Mouse (Mus musculus) intestine, embryonic 15.5 days (tissue): ENCODE measurements at regions not wholly inside any gene's neighbourhood (a gene's known extent, or its start where the extent isn't known, plus 50 kb on each side); places are given as distances from the start of the nearest gene placed in this dataset.
A peak's percentile ranks its signal among the peaks of the same experiment; 100 is the strongest.

ENCODE experiments used
- ATAC-seq: fragments of 200-750 bp; cut with Nextera tagmentation; 2 replicates; pipeline ENCODE4 v1.8.0; 2017; ENCODE audit warnings: moderate TSS enrichment, moderate library complexity
- H3K27ac ChIP-seq: fragments of 300-500 bp; sonication (generic); 2 replicates; pipeline ENCODE4 v1.5.1; 2015; ENCODE audit warnings: mild to moderate bottlenecking, inconsistent platforms
- H3K27me3 ChIP-seq: fragments of 300-500 bp; sonication (generic); replicated peaks from 2 replicates; pipeline ENCODE4 v1.6.1; 2015; ENCODE audit warnings: inconsistent platforms
- H3K36me3 ChIP-seq: fragments of 300-500 bp; sonication (generic); 2 replicates; pipeline ENCODE4 v1.6.1; 2015; ENCODE audit warnings: inconsistent platforms
- H3K4me1 ChIP-seq: fragments of 300-500 bp; sonication (generic); replicated peaks from 2 replicates; pipeline ENCODE4 v1.6.1; 2015; ENCODE audit warnings: inconsistent platforms
- H3K4me2 ChIP-seq: fragments of 300-500 bp; sonication (generic); replicated peaks from 2 replicates; pipeline ENCODE4 v1.6.1; 2015; ENCODE audit warnings: mild to moderate bottlenecking, inconsistent platforms
- H3K4me3 ChIP-seq: fragments of 300-500 bp; sonication (generic); replicated peaks from 2 replicates; pipeline ENCODE4 v1.5.1; 2015; ENCODE audit warnings: inconsistent platforms
- H3K9ac ChIP-seq: fragments of 300-500 bp; sonication (generic); 2 replicates; pipeline ENCODE4 v1.6.1; 2015; ENCODE audit warnings: inconsistent platforms
- H3K9me3 ChIP-seq: fragments of 300-500 bp; sonication (generic); 2 replicates; pipeline ENCODE4 v1.6.1; 2016; ENCODE audit warnings: inconsistent platforms
- WGBS: fragments of 180-500 bp; shearing (Covaris S2); methylation state at CpG from one replicate; pipeline ENCODE4 v1.1.7; 2015; 5-methylcytosine and 5-hydroxymethylcytosine counted together

- H3K4me2 ChIP-seq = peak overlapping the region; percentile 36
- H3K27ac ChIP-seq = no peak overlapping the region
- WGBS = 28% methylated on average over 16 of the region's 16 CpGs
- no peaks in the 10 kb centered on the region for H3K9me3 ChIP-seq
- peaks cover 6% of the 10 kb centered on the region; the same call in 1 of the 2 replicates for H3K4me1 ChIP-seq
- ATAC-seq = no peak
- H3K4me3 ChIP-seq = no peak overlapping the region
- H3K36me3 ChIP-seq = no peaks in the 10 kb centered on the region
- H3K27me3 ChIP-seq = no peaks in the 10 kb centered on the region
- H3K9ac ChIP-seq = no peak overlapping the region
These were observed 339.1 kb downstream of the Btg1 start for GRCm38 (mm10) chr10:96955776-96956448.

- Histone ChIP-seq H3K4me1 (peaks cover 6% of the 10 kb centered on the region; the same call in 1 of the 2 replicates), H3K36me3 (no peaks in the 10 kb centered on the region), H3K9me3 (no peaks in the 10 kb centered on the region), H3K9ac (no peak overlapping the region), H3K4me2 (no peak overlapping the region), H3K27me3 (no peaks in the 10 kb centered on the region), H3K27ac (no peak overlapping the region), H3K4me3 (no peak overlapping the region)
- ATAC-seq = no peak
- 94% methylated on average over 5 of the region's 5 CpGs for WGBS
These were observed 339.6 kb downstream of the Btg1 start for GRCm38 (mm10) chr10:96956449-96956834.

GRCm38 (mm10) chr10:96957019-96957418 is 340.2 kb downstream of the Btg1 start:
- no peaks in the 10 kb centered on the region for H3K27me3 ChIP-seq
- no peak overlapping the region for H3K4me3 ChIP-seq
- peaks cover 6% of the 10 kb centered on the region; the same call in 1 of the 2 replicates for H3K4me1 ChIP-seq
- H3K4me2 ChIP-seq = no peak overlapping the region
- H3K36me3 ChIP-seq = no peaks in the 10 kb centered on the region
- WGBS = 74% methylated on average over 2 of the region's 2 CpGs
- no peaks in the 10 kb centered on the region for H3K9me3 ChIP-seq
- ATAC-seq = no peak
- H3K9ac ChIP-seq = no peak overlapping the region
- H3K27ac ChIP-seq = no peak overlapping the region

- no peaks in the 10 kb centered on the region for H3K36me3 ChIP-seq
- H3K27ac ChIP-seq = no peak overlapping the region
- no peak for ATAC-seq
- no peak overlapping the region for H3K4me3 ChIP-seq
- WGBS = 94% methylated on average over 1 of the region's 1 CpGs
- H3K9ac ChIP-seq = no peak overlapping the region
- no peaks in the 10 kb centered on the region for H3K27me3 ChIP-seq
- H3K9me3 ChIP-seq = no peaks in the 10 kb centered on the region
- no peak overlapping the region for H3K4me2 ChIP-seq
- H3K4me1 ChIP-seq = no peaks in the 10 kb centered on the region
These were observed 353.0 kb downstream of the Btg1 start for GRCm38 (mm10) chr10:96969825-96970224.

GRCm38 (mm10) chr10:96970737-96971136 is 353.9 kb downstream of the Btg1 start:
- Histone ChIP-seq H3K4me3 (no peak overlapping the region), H3K4me1 (no peaks in the 10 kb centered on the region), H3K4me2 (no peak overlapping the region), H3K27me3 (no peaks in the 10 kb centered on the region), H3K9ac (no peak overlapping the region), H3K36me3 (no peaks in the 10 kb centered on the region), H3K9me3 (no peaks in the 10 kb centered on the region), H3K27ac (no peak overlapping the region)
- 86% methylated on average over 4 of the region's 4 CpGs for WGBS
- ATAC-seq = no peak

- Histone ChIP-seq H3K4me3 (no peak overlapping the region), H3K9ac (no peak overlapping the region), H3K27ac (no peak overlapping the region), H3K36me3 (no peaks in the 10 kb centered on the region), H3K4me2 (no peak overlapping the region), H3K9me3 (no peaks in the 10 kb centered on the region), H3K4me1 (no peaks in the 10 kb centered on the region), H3K27me3 (no peaks in the 10 kb centered on the region)
- 82% methylated on average over 3 of the region's 3 CpGs for WGBS
- no peak for ATAC-seq
These were observed 355.0 kb downstream of the Btg1 start for GRCm38 (mm10) chr10:96971810-96972209.

- no peak overlapping the region for H3K4me3 ChIP-seq
- H3K4me1 ChIP-seq = no peaks in the 10 kb centered on the region
- 61% methylated on average over 2 of the region's 2 CpGs for WGBS
- no peaks in the 10 kb centered on the region for H3K9me3 ChIP-seq
- no peak overlapping the region for H3K9ac ChIP-seq
- no peak overlapping the region for H3K4me2 ChIP-seq
- H3K27me3 ChIP-seq = no peaks in the 10 kb centered on the region
- no peak for ATAC-seq
- H3K27ac ChIP-seq = no peak overlapping the region
- no peaks in the 10 kb centered on the region for H3K36me3 ChIP-seq
These were observed 357.6 kb downstream of the Btg1 start for GRCm38 (mm10) chr10:96974326-96974977.

GRCm38 (mm10) chr10:96976691-96977090 is 359.9 kb downstream of the Btg1 start:
- no peak for ATAC-seq

GRCm38 (mm10) chr10:96980494-96980831 is 363.7 kb downstream of the Btg1 start:
- 74% methylated on average over 3 of the region's 3 CpGs for WGBS
- H3K4me1 ChIP-seq = no peaks in the 10 kb centered on the region
- H3K4me3 ChIP-seq = no peak overlapping the region
- ATAC-seq = no peak
- no peaks in the 10 kb centered on the region for H3K9me3 ChIP-seq
- no peaks in the 10 kb centered on the region for H3K36me3 ChIP-seq
- H3K9ac ChIP-seq = no peak overlapping the region
- H3K27ac ChIP-seq = no peak overlapping the region
- no peak overlapping the region for H3K4me2 ChIP-seq
- H3K27me3 ChIP-seq = no peaks in the 10 kb centered on the region

More at GRCm38 (mm10) chr10:96976691-96977090, 359.9 kb downstream of the Btg1 start:
- Histone ChIP-seq H3K4me3 (no peak overlapping the region), H3K9ac (no peak overlapping the region), H3K4me1 (no peaks in the 10 kb centered on the region), H3K27ac (no peak overlapping the region), H3K36me3 (no peaks in the 10 kb centered on the region), H3K4me2 (no peak overlapping the region), H3K27me3 (no peaks in the 10 kb centered on the region), H3K9me3 (no peaks in the 10 kb centered on the region)

GRCm38 (mm10) chr10:96980832-96981515 is 364.2 kb downstream of the Btg1 start:
- peak; percentile 30 for ATAC-seq
- H3K9me3 ChIP-seq = no peaks in the 10 kb centered on the region
- no peaks in the 10 kb centered on the region for H3K36me3 ChIP-seq
- 0 out of 2 replicates have a peak overlapping the region, but pooled peaks have one; percentile 25 for H3K27ac ChIP-seq
- no peak overlapping the region for H3K4me2 ChIP-seq
- WGBS = 74% methylated on average over 9 of the region's 9 CpGs
- no peaks in the 10 kb centered on the region for H3K4me1 ChIP-seq
- H3K4me3 ChIP-seq = no peak overlapping the region
- no peaks in the 10 kb centered on the region for H3K27me3 ChIP-seq
- no peak overlapping the region for H3K9ac ChIP-seq

- Histone ChIP-seq H3K4me1 (no peaks in the 10 kb centered on the region), H3K27ac (peak overlapping the region; percentile 25; the same call in 1 of the 2 replicates), H3K9me3 (no peaks in the 10 kb centered on the region), H3K27me3 (no peaks in the 10 kb centered on the region), H3K4me3 (no peak overlapping the region), H3K36me3 (no peaks in the 10 kb centered on the region), H3K9ac (no peak overlapping the region), H3K4me2 (no peak overlapping the region)
- peak; percentile 96 for ATAC-seq
- 73% methylated on average over 2 of the region's 2 CpGs for WGBS
These were observed 364.7 kb downstream of the Btg1 start for GRCm38 (mm10) chr10:96981516-96981869.

- H3K4me2 ChIP-seq = no peak overlapping the region
- H3K9me3 ChIP-seq = no peaks in the 10 kb centered on the region
- ATAC-seq = no peak
- H3K27me3 ChIP-seq = no peaks in the 10 kb centered on the region
- H3K27ac ChIP-seq = no peak overlapping the region
- no peak overlapping the region for H3K4me3 ChIP-seq
- H3K4me1 ChIP-seq = no peaks in the 10 kb centered on the region
- H3K9ac ChIP-seq = no peak overlapping the region
- no peaks in the 10 kb centered on the region for H3K36me3 ChIP-seq
These were observed 384.1 kb downstream of the Btg1 start for GRCm38 (mm10) chr10:97000871-97001270.

GRCm38 (mm10) chr10:97008873-97009272 is 392.1 kb downstream of the Btg1 start:
- no peak overlapping the region for H3K4me3 ChIP-seq
- no peak overlapping the region for H3K27ac ChIP-seq
- H3K4me2 ChIP-seq = no peak overlapping the region
- no peaks in the 10 kb centered on the region for H3K4me1 ChIP-seq
- H3K9ac ChIP-seq = no peak overlapping the region
- ATAC-seq = no peak
- H3K36me3 ChIP-seq = no peaks in the 10 kb centered on the region
- no peaks in the 10 kb centered on the region for H3K27me3 ChIP-seq
- H3K9me3 ChIP-seq = no peaks in the 10 kb centered on the region
